Mouse (Mus musculus): Measurements from ENCODE around the gene Gpd1.
A peak's percentile ranks its signal among the peaks of the same experiment; 100 is the strongest.
"Not testable (repeated sequence)": the region's sequence is repeated elsewhere in the genome, so short reads cannot be mapped to it uniquely, and the experiment has no call there.

Gene Gpd1

DNA sequence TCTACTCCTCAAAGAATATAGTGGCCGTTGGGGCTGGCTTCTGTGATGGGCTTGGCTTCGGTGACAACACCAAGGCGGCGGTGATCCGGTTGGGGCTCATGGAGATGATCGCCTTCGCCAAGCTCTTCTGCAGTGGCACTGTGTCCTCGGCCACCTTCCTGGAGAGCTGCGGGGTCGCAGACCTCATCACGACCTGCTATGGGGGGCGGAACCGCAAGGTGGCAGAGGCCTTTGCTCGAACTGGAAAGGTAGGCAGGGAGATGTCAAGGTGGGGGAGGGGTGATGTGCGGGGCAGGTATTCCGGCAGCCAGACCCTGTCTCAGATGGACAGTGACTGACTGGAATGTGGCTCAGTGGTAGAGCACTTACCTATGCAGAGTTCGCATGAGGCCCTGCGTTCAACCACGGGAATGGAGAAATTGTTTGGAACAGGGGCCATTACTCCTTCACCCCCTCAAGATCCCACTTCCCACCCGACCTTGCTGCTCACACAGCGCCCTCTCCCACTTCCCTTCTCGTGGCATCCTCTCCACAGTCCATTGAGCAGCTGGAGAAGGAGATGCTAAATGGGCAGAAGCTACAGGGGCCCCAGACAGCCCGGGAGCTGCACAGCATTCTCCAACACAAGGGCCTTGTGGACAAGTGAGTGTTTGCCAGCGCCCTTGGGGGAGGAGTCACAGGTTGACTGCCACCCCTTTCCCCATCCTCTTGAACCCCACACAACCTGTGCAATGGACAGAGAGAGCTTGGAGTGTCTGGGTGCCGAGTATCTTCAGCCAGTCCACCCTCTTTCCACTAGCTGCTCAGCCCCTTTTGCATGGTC is 4.8 kb downstream of the Gpd1 start:
- DNase-seq (ENCODE audit: low spot score in 2 of 2), result no peak

DNA sequence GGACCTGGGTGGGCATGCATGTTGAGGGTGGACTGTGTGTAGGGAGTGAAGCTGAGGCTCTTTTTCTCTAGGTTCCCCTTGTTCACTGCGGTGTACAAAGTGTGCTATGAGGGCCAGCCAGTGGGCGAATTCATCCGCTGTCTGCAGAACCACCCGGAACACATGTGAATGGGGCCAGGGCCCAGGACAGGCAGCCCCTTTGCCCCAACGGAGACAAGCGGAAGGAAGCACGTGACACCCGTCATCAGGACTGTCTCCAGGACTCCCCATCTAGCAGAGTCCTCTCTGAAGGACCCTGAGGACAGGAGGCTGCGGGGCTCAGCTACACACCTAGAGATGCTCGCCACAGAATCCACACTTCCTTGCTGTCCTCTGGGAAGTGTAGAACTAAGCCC is 5.8 kb downstream of the Gpd1 start:
- no peak for DNase-seq (ENCODE audit: low spot score in 2 of 2)

GRCm38 (mm10) chr15:99723515-99724291 is 6.4 kb downstream of the Gpd1 start:
- DNase-seq (ENCODE audit: low spot score in 2 of 2), result peak in 1 of 2 experiments; percentile 74

GRCm38 (mm10) chr15:99724292-99725021 is 7.1 kb downstream of the Gpd1 start:
- DNase-seq (ENCODE audit: low spot score in 2 of 2), result peak; percentile 65 to 80

DNA sequence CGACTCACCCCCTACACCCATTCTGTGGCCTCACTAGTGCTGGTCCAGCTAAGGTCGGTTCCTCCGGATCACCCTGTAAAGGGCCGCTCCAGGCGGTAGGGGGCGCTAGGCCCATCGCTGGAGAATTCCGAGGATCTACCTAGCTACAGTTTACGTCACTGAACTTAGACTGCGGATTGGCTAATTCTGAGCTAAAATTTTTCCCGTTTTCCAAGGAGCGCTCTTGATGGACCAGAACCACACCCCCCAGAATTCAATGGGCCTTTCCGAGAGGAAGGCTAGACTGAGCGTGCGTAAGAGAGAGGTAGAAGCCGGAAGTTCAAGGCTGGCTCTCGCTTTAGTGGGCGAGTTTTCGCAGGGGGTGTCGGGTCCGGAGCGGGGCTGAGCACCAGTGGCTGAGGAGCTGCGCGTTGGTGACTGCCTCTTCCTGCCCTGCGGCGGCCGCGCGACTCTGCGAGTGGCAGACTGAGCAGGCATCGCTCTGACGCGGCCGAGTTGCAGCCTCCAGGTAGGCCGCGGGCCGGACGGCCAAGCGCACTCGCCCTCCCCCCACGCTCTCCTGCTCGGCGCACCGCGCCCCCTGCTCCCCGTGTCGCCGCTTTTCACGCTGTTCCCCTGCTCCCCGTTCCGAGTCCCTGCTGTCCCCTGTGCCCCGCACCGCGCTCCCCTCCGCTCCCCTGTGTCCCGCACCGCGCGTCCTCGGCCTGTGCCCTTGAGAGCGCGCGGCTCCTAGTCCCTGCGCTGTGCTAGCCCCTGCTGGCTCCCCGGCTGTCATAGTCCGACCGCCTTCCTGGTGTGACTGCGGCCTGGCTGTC is 8.2 kb downstream of the Gpd1 start, which contains the start of gene Cox14:
Gene Cox14 (plus strand): TSS at position 278 of the 815 bp plus-strand sequence.
- peak; percentile 92 to 97 for DNase-seq (ENCODE audit: low spot score in 2 of 2)

- DNase-seq (ENCODE audit: low spot score in 2 of 2), result no peak
These were observed 9.2 kb downstream of the Gpd1 start for GRCm38 (mm10) chr15:99726549-99726948.

GRCm38 (mm10) chr15:99727039-99727438 is 9.7 kb downstream of the Gpd1 start:
- not testable (repeated sequence) for DNase-seq (ENCODE audit: low spot score in 2 of 2)

DNA sequence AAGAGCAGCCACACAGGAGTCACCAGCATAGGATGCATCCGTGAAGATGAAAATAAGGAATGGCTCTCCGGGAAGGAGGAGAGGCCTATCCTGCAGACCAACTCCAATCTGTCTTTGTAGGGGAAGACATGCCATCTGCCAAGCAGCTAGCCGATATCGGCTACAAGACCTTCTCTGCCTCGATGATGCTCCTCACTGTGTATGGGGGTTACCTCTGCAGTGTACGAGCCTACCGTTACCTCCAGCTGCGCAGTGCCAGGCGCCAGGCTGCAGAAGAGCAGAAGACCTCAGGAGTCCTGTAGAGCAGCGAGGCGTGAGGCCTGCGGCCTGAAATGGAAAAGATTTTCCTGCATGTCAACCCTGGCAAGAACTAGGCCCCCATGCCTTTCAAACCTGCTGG is 10.2 kb downstream of the Gpd1 start:
- no peak for DNase-seq (ENCODE audit: low spot score in 2 of 2)

- no peak for DNase-seq (ENCODE audit: low spot score in 2 of 2)
These were observed 10.9 kb downstream of the Gpd1 start for GRCm38 (mm10) chr15:99728211-99728610.

DNA sequence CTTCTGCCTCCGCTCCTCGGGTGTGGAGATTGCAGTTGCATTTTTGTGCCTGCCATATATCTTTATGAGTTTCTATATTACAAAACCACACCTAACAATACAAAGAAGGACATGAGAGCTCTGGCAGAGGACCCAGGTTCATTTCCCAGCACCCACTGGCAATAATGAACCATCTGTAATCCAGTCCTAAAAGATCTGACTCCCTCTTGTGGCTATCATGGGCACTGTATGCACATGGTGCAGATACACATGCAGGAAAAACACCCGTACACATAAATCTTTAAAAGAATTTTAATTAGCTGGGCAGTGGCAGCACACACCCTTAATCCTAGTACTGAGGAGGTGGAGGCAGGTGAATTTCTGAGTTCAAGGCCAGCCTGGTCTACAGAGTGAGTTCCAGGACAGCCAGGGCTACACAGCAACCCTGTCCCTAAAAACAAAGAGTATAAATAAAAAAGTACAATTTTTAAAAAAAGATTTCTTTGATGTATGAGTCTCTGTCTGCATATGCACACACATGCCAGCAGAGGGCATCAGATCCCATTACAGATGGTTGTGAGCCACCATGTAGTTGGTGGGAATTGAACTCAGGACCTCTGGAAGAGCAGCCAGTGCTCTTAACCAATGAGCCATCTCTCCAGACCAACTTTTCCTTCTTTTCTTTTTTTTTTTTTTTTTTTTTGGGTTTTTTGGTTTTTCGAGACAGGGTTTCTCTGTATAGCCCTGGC is 11.9 kb downstream of the Gpd1 start:
- DNase-seq (ENCODE audit: low spot score in 2 of 2), result no peak

GRCm38 (mm10) chr15:99731167-99731566 is 13.9 kb downstream of the Gpd1 start:
- no peak for DNase-seq (ENCODE audit: low spot score in 2 of 2)

DNA sequence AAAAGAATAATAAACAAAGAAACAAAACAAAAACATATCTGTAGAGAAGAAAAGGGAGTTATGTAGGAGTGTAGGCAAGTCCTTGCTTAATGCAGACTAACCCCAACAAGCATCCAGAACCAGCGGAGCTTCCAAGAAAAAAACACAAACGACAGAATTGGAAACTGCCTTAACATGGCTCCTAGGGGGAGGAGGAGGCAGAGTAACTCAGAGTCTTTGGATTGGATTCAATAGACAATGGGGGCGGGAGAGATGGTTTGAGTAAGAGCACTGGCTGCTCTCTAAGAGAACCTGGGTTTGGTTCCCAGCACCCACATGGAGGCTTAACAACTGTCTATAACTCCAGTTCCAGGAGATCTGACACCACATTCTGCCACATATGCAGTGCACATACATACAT is 14.4 kb downstream of the Gpd1 start:
- no peak for DNase-seq (ENCODE audit: low spot score in 2 of 2)

DNA sequence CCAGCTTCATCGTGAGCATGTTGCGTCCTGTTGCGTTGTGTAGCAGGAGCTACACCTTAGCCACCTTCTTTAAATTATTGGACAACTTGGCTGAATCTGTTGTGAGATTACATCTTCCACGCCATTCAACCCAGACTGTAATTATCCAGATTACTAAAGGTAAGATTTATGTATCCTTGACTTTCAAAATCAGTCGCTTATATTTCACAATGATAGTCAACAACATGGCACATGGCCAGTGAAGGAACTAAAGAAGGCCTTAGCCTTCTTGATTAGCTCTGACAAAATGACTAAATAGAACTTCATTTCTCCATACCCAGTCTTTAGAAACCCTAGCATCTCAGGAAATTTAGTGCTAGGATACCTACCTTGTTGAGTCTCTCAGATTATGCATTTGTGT is 15.9 kb downstream of the Gpd1 start:
- no peak for DNase-seq (ENCODE audit: low spot score in 2 of 2)

- peak; percentile 100 for DNase-seq (ENCODE audit: low spot score in 2 of 2)
These were observed 18.3 kb downstream of the Gpd1 start for GRCm38 (mm10) chr15:99735631-99736030.

DNA sequence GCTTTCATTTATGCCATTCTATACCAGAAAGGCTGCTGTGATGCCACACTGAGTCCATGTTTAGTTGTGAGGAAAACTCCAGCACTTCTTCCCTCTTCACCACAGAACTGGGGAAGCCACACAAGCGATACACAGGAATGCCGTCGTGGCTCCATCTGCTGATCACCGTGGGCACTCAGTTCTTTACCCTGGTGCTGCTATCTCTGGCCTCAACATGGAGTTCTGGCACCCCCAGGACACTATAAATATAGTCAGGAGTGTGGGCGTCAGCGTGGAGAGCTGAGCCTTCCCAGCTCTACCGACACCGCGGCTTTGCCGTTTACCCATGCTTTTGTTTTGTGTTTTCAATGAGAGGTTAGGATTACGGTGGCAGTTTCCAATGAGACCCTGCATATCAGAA is 19.4 kb downstream of the Gpd1 start:
- DNase-seq (ENCODE audit: low spot score in 2 of 2), result no peak

GRCm38 (mm10) chr15:99740229-99740628 is 22.9 kb downstream of the Gpd1 start:
- DNase-seq (ENCODE audit: low spot score in 2 of 2), result no peak

- DNase-seq (ENCODE audit: low spot score in 2 of 2), result no peak
These were observed 36.9 kb downstream of the Gpd1 start for GRCm38 (mm10) chr15:99754204-99754603.

DNA sequence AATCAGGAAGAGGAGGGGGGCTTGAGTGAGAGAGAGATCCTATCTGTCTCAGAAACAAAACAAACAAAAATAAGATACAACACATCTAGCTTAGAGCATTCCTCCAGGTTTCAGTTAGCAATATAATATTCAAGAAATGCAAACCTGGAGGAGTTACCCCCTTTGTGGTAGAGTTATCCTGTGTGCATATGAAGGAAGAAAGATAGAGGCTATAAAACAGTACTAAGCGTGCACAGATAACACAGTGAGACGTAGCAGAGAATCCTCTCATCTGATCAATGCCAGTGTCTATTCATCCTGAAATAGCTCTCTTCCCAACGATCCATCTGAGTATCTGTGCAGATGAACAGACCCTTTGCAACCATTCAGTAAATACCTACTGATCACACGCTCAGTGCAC is 50.2 kb downstream of the Gpd1 start:
- DNase-seq (ENCODE audit: low spot score in 2 of 2), result no peak

GRCm38 (mm10) chr15:99768761-99769160 is 51.4 kb downstream of the Gpd1 start:
- no peak for DNase-seq (ENCODE audit: low spot score in 2 of 2)

- no peak for DNase-seq (ENCODE audit: low spot score in 2 of 2)
These were observed 53.7 kb downstream of the Gpd1 start for GRCm38 (mm10) chr15:99771004-99771500.

Data from frontal cortex, postnatal 10 days (tissue).